Mouse (Mus musculus) erythroblast, embryonic 14.5 days (primary cell): ENCODE measurements at regions not wholly inside any gene's neighbourhood (a gene's known extent, or its start where the extent isn't known, plus 50 kb on each side); places are given as distances from the start of the nearest gene placed in this dataset.

Experiments
- H3K27me3 ChIP-seq: 2 replicates; pipeline ENCODE4 v1.6.1; 2012; ENCODE audit warnings: inconsistent platforms; ENCODE audit not compliant: control insufficient read depth
- H3K36me3 ChIP-seq: 2 replicates; pipeline ENCODE4 v1.6.1; 2012; ENCODE audit warnings: mild to moderate bottlenecking, inconsistent platforms; ENCODE audit not compliant: control insufficient read depth
- H3K4me1 ChIP-seq: 2 replicates; pipeline ENCODE4 v1.6.1; 2012; ENCODE audit warnings: inconsistent platforms; ENCODE audit not compliant: control insufficient read depth
- H3K4me3 ChIP-seq: replicated peaks from 2 replicates; pipeline ENCODE3; 2012; ENCODE audit warnings: moderate library complexity, mild to moderate bottlenecking, inconsistent platforms
- H3K9me3 ChIP-seq: 2 replicates; pipeline ENCODE4 v1.6.1; 2012; ENCODE audit warnings: low read length, inconsistent platforms, mixed read lengths; ENCODE audit not compliant: control insufficient read depth
- GATA1 ChIP-seq: IDR thresholded peaks from 2 replicates; pipeline ENCODE4 v1.6.1; 2012; ENCODE audit warnings: low read length, inconsistent platforms, mixed read lengths
- TAL1 ChIP-seq: IDR thresholded peaks from 3 replicates; pipeline ENCODE4 v1.6.1; 2012; ENCODE audit warnings: low read length, inconsistent platforms, mixed read lengths

GRCm38 (mm10) chr9:94191083-94191482 lies 346.8 kb downstream of the 1190002N15Rik start:
- Histone ChIP-seq H3K4me3 (no peak overlapping the region), H3K9me3 (no peaks in the 10 kb centered on the region), H3K27me3 (no peaks in the 10 kb centered on the region), H3K36me3 (no peaks in the 10 kb centered on the region), H3K4me1 (no peaks in the 10 kb centered on the region)
- TF ChIP-seq GATA1 (no peak), TAL1 (no peak)

DNA sequence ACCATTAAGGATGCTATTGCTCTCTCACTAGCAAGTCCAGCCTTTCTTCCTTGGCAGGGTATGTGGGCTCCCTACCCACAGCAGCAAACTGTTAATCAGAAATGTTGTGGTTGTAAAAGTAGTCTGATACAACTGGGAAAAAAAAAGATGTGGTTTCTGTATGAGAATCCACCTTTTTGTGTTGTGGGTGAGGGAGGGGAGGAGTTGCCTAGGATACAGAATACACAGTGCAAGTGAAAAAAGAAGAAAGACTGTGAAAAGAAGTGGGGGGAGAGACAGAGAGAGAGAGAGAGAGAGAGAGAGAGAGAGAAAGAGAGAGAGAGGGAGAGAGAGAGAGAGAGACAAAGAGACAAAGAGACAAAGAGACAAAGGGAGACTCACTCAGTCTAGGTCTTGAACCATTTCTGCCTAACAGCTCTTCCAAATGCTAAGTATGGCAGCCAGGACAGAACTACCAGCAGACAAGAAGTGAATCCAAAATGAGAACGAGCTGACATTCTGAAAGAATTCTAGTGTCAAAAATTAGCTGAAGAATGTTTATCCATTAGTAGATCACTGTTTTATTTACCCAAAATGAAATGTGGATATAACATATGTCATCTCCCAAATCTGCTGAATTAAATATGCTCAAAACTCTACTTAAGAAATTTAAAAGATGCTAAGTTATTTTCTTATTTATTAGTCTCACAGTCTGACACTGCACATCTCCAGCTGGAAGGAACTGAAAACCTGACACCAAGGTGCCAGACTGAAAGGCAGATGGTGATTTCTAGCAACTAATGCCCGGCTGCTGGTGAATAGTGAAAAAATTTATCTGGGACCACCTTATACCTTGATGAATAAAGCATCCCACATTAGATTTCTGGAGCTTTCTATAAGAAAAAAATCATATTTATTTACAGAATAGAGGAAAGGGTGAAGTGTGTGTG lies 347.7 kb downstream of the 1190002N15Rik start:
- Histone ChIP-seq H3K4me1 (no peaks in the 10 kb centered on the region), H3K4me3 (no peak overlapping the region), H3K9me3 (no peaks in the 10 kb centered on the region), H3K36me3 (no peaks in the 10 kb centered on the region), H3K27me3 (no peaks in the 10 kb centered on the region)
- TF ChIP-seq GATA1, result no peak
- no peak for TF ChIP-seq TAL1

DNA sequence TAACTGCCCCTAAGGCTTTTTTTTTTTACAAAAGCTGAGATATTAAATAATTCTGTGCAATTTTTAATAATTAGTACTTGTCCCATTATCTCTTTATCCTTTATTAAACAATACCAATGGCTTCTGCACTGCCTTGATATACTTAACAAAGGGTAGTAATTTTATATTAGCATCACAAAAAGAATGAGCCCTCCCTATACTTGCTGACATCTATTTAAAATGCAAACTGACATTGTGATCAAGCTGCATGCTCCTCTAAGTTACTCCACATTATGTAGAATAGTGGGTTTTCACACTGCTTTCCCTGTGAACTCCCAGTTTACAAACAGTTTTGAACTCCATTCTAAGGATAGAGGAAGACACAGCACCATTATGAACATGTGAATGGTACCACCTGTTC lies 349.8 kb downstream of the 1190002N15Rik start:
- Histone ChIP-seq H3K36me3 (no peaks in the 10 kb centered on the region), H3K9me3 (no peaks in the 10 kb centered on the region), H3K27me3 (no peaks in the 10 kb centered on the region), H3K4me1 (no peaks in the 10 kb centered on the region), H3K4me3 (no peak overlapping the region)
- TF ChIP-seq GATA1, result no peak
- no peak for TF ChIP-seq TAL1

GRCm38 (mm10) chr9:94169905-94170612 lies 367.8 kb downstream of the 1190002N15Rik start:
- Histone ChIP-seq H3K27me3 (no peaks in the 10 kb centered on the region), H3K36me3 (no peaks in the 10 kb centered on the region), H3K4me3 (no peak overlapping the region), H3K9me3 (no peaks in the 10 kb centered on the region), H3K4me1 (no peaks in the 10 kb centered on the region)
- TF ChIP-seq GATA1 (no peak), TAL1 (no peak)

DNA sequence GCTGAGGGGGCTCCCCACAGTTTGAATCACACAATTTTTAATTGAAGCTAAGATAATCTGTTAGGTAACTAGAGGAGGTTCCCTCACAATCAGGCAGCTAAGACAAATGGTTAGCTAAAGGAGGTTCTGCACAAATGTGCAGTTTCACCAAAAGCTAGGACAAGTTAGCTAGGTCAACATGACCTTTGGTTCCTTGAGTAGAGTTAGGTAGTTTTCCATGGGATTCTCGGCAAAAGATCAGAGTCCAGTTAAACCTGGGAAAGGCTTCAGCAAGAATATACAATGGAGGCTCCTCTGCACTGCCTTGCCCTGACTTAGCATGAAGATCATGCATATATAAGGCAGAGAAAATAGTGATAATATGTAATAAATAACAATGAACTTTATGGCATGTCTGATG lies 374.2 kb downstream of the 1190002N15Rik start:
- no peaks in the 10 kb centered on the region; the same call in 1 of the 2 replicates for H3K9me3 ChIP-seq
- no peaks in the 10 kb centered on the region for H3K4me1 ChIP-seq
- no peak overlapping the region for H3K4me3 ChIP-seq

DNA sequence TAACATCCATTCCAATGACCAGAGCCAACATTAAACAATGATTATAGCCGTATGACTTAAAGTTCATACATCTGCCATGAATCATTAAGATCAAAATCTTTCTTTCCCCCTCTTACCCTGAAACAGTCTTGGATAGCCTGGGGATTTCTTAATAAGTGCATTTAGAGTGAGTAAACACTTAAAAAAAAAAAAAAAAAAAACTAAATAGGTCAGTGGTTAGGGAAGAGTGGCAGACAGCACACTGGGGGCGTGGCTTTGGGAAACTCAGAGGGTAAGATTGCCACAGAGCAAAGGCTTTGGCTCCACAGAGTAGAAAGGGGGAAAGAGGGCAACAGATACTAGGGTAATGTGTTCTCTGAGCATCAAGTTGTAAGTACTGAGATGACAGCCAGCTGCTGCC lies 382.3 kb downstream of the 1190002N15Rik start:
- H3K4me1 ChIP-seq, result no peaks in the 10 kb centered on the region
- no peaks in the 10 kb centered on the region for H3K36me3 ChIP-seq

More for the DNA sequence above, 374.2 kb downstream of the 1190002N15Rik start:
- TF ChIP-seq GATA1 (no peak), TAL1 (no peak)
- Histone ChIP-seq H3K36me3 (no peaks in the 10 kb centered on the region), H3K27me3 (no peaks in the 10 kb centered on the region)

DNA sequence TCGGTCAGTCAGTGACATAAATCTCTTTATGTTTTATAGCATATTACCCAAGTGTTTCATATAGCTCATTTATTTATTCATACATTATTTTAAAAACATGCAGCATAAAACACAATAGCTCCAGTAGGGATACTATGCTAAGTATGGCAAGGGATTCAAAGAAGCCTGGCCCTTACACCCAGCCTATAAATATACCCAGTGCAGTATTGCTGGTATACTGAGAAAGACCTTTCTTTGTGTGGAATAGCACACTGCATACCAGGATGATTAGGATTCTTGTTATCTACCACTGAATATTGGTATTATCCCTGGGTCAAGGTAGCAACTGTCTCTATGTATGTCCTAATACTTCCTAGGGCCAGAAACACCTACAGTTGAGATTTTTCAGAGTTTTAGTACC lies 389.4 kb downstream of the 1190002N15Rik start:
- no peak overlapping the region for H3K4me3 ChIP-seq
- TF ChIP-seq GATA1 (no peak), TAL1 (no peak)
- no peaks in the 10 kb centered on the region for H3K36me3 ChIP-seq
- H3K4me1 ChIP-seq, result no peaks in the 10 kb centered on the region
- no peaks in the 10 kb centered on the region; the same call in 1 of the 2 replicates for H3K9me3 ChIP-seq
- no peaks in the 10 kb centered on the region for H3K27me3 ChIP-seq

More for the DNA sequence above, 382.3 kb downstream of the 1190002N15Rik start:
- no peak for TF ChIP-seq GATA1
- no peak for TF ChIP-seq TAL1
- no peak overlapping the region for H3K4me3 ChIP-seq
- H3K27me3 ChIP-seq, result no peaks in the 10 kb centered on the region
- H3K9me3 ChIP-seq, result no peaks in the 10 kb centered on the region

DNA sequence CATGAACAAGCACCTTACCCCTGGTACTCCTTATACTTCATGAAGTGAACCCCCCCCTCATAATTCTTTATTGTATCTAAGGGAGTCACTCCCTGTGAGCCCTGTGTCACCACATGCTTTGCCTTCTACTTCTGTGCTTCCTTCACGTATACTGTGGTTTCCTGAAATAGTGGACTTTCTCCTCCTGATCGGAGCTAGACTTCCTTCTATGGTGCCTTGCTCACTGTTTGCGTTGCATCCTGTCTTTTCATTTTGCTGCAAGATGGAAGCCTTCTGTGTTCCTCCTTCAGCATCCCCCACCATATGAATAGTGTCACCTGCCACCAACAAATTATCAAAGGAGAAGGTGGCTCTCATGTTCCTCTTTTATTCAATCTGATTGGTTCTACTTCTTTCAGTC lies 391.1 kb downstream of the 1190002N15Rik start:
- no peak for TF ChIP-seq TAL1
- no peak for TF ChIP-seq GATA1
- H3K36me3 ChIP-seq, result no peaks in the 10 kb centered on the region
- H3K27me3 ChIP-seq, result no peaks in the 10 kb centered on the region
- no peaks in the 10 kb centered on the region for H3K4me1 ChIP-seq
- H3K9me3 ChIP-seq, result no peaks in the 10 kb centered on the region; the same call in 1 of the 2 replicates
- no peak overlapping the region for H3K4me3 ChIP-seq

- Histone ChIP-seq H3K4me1 (no peaks in the 10 kb centered on the region), H3K27me3 (no peaks in the 10 kb centered on the region), H3K4me3 (no peak overlapping the region), H3K9me3 (peaks cover 2% of the 10 kb centered on the region; the same call in 1 of the 2 replicates), H3K36me3 (no peaks in the 10 kb centered on the region)
- no peak for TF ChIP-seq GATA1
- TF ChIP-seq TAL1, result no peak
Observed at GRCm38 (mm10) chr9:94136444-94136843, 401.4 kb downstream of the 1190002N15Rik start.
